Mouse (Mus musculus) right cerebral cortex, postnatal 25 days (tissue): ENCODE results near the gene Klhdc7b.

Source experiments
- DNase-seq: peaks from one replicate; pipeline ENCODE4 v3.0.0; 2022

Klhdc7b gene

GRCm38 (mm10) chr15:89384617-89385016, at the start of gene Klhdc7b:
Gene Klhdc7b (plus strand): TSS chr15:89384917.
- DNase-seq, result no peak

GRCm38 (mm10) chr15:89336422-89336821, 48.3 kb upstream of the Klhdc7b start:
- DNase-seq, result no peak

GRCm38 (mm10) chr15:89339696-89340095, 45.0 kb upstream of the Klhdc7b start:
- no peak for DNase-seq

GRCm38 (mm10) chr15:89340136-89340535, 44.6 kb upstream of the Klhdc7b start:
- DNase-seq, result no peak

GRCm38 (mm10) chr15:89341678-89342077, 43.0 kb upstream of the Klhdc7b start:
- no peak for DNase-seq

- no peak for DNase-seq
Measured at GRCm38 (mm10) chr15:89343325-89343724, 41.4 kb upstream of the Klhdc7b start.

- DNase-seq, result no peak
Measured at GRCm38 (mm10) chr15:89350447-89350846, 34.3 kb upstream of the Klhdc7b start.

GRCm38 (mm10) chr15:89351302-89351701, 33.4 kb upstream of the Klhdc7b start:
- no peak for DNase-seq

- no peak for DNase-seq
Measured at GRCm38 (mm10) chr15:89352054-89352453, 32.7 kb upstream of the Klhdc7b start.

- no peak for DNase-seq
Measured at GRCm38 (mm10) chr15:89352795-89353194, 31.9 kb upstream of the Klhdc7b start.

- DNase-seq, result no peak
Measured at GRCm38 (mm10) chr15:89353837-89354236, 30.9 kb upstream of the Klhdc7b start.

GRCm38 (mm10) chr15:89354455-89354854, 30.3 kb upstream of the Klhdc7b start:
- DNase-seq, result no peak

- peak; percentile 92 for DNase-seq
Measured at GRCm38 (mm10) chr15:89355241-89356187, 29.2 kb upstream of the Klhdc7b start, which contains the start of the genes Lmf2 and Ncaph2. Gene Lmf2 (minus strand): TSS chr15:89355659. Gene Ncaph2 (plus strand): TSS chr15:89355719.

GRCm38 (mm10) chr15:89356372-89356771, 28.3 kb upstream of the Klhdc7b start:
- DNase-seq, result no peak

GRCm38 (mm10) chr15:89358784-89359183, 25.9 kb upstream of the Klhdc7b start:
- no peak for DNase-seq

- DNase-seq, result no peak
Measured at GRCm38 (mm10) chr15:89363051-89363450, 21.7 kb upstream of the Klhdc7b start.

GRCm38 (mm10) chr15:89365141-89365551, 19.6 kb upstream of the Klhdc7b start:
- no peak for DNase-seq

GRCm38 (mm10) chr15:89372068-89372467, 12.6 kb upstream of the Klhdc7b start:
- DNase-seq, result no peak

GRCm38 (mm10) chr15:89372536-89372935, 12.2 kb upstream of the Klhdc7b start:
- no peak for DNase-seq

GRCm38 (mm10) chr15:89373027-89373761, 11.5 kb upstream of the Klhdc7b start:
- peak; percentile 79 for DNase-seq

- DNase-seq, result peak; percentile 90
Measured at GRCm38 (mm10) chr15:89373762-89374248, 10.9 kb upstream of the Klhdc7b start, which contains the start of gene Sco2. Gene Sco2 (minus strand): TSS chr15:89373846.

- no peak for DNase-seq
Measured at GRCm38 (mm10) chr15:89374340-89374739, 10.4 kb upstream of the Klhdc7b start.

- no peak for DNase-seq
Measured at GRCm38 (mm10) chr15:89374801-89375534, 9.7 kb upstream of the Klhdc7b start.
